Mouse (Mus musculus) lung, embryonic 15.5 days (tissue): ENCODE data around the gene Rab19. TPM values are rescaled to one million over a fixed set of nuclear protein-coding genes. Genes with fewer than 3 reads are reported as not detected.
"Not testable (repeated sequence)": the region's sequence is repeated elsewhere in the genome, so short reads cannot be mapped to it uniquely, and the experiment has no call there.

ENCODE experiments used
- ATAC-seq: fragments of 200-750 bp; cut with Nextera tagmentation; 2 replicates; pipeline ENCODE4 v1.8.0; 2017; ENCODE audit warnings: moderate number of reproducible peaks, borderline replicate concordance; ENCODE audit not compliant: low FRiP score, low TSS enrichment; ENCODE audit errors: extremely low read depth
- H3K27ac ChIP-seq: fragments of 300-500 bp; sonication (generic); 2 replicates; pipeline ENCODE4 v1.5.1; 2015; ENCODE audit warnings: moderate library complexity, mild to moderate bottlenecking, inconsistent platforms
- H3K27me3 ChIP-seq: fragments of 300-500 bp; sonication (generic); 2 replicates; pipeline ENCODE4 v1.6.1; 2015; ENCODE audit warnings: inconsistent platforms
- H3K36me3 ChIP-seq: fragments of 300-500 bp; sonication (generic); 2 replicates; pipeline ENCODE4 v1.6.1; 2015; ENCODE audit warnings: inconsistent platforms
- H3K4me1 ChIP-seq: fragments of 300-500 bp; sonication (generic); 2 replicates; pipeline ENCODE4 v1.6.1; 2015; ENCODE audit warnings: inconsistent platforms
- H3K4me2 ChIP-seq: fragments of 300-500 bp; sonication (generic); 2 replicates; pipeline ENCODE4 v1.6.1; 2015; ENCODE audit warnings: inconsistent platforms, mild to moderate bottlenecking, moderate library complexity
- H3K4me3 ChIP-seq: fragments of 300-500 bp; sonication (generic); 2 replicates; pipeline ENCODE4 v1.5.1; 2015; ENCODE audit warnings: mild to moderate bottlenecking, inconsistent platforms
- H3K9ac ChIP-seq: fragments of 300-500 bp; sonication (generic); 2 replicates; pipeline ENCODE4 v1.6.1; 2015; ENCODE audit warnings: inconsistent platforms
- H3K9me3 ChIP-seq: fragments of 300-500 bp; sonication (generic); 2 replicates; pipeline ENCODE4 v1.6.1; 2016; ENCODE audit warnings: inconsistent platforms
- WGBS: fragments of 180-500 bp; shearing (Covaris S2); methylation state at CpG from one replicate; pipeline ENCODE4 v1.1.7; 2015; 5-methylcytosine and 5-hydroxymethylcytosine counted together
- polyA plus RNA-seq: library from polyadenylated mRNA; unstranded; fragments of >200 nt; fragmentation: Nextera tagmentation; extraction: Ambion mirVana; gene quantifications from 2 replicates; pipeline ENCODE4 v1.2.1, GENCODE M21; 2015

Gene Rab19
- polyA plus RNA-seq, 1 experiment from 2014 or later: 6.3 TPM

DNA sequence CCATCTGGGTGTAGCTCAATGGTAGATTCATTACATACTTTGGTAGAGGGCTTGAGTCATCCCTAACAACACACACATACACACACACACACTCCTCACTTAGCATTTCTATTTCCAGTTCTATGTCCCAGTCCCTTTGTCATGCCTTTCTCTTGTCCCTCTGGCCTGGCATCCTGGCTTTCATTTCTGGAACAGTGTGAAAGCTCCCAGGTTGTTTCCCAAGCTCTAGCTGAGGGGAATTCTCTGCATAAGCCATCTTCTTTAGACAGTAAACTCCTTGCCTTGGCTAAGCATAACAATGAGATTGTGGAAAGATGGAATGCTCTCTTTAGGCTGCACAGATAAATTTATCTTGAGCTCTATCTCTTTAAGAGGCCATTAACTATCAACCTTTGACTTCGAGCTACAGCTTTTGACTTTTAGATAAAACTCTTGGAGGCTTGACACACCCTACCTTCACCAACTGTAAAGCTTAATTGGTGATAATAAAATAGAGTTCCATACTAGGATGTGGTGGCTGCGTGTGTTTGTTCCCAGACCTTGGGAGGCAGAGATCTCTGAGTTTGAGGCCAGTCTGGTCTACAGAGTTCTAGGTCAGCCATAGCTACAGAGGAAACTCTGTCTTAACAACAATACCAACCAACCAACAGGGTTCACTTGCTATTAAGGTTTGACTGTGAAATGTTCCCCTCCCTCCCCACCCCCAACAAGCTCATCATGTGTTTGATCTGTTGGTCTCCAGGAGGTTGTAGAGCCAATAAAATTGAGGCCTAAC is 53.3 kb downstream of the Rab19 start:
- Histone ChIP-seq H3K27me3 (no peaks in the 10 kb centered on the region), H3K27ac (no peak overlapping the region), H3K4me1 (no peaks in the 10 kb centered on the region), H3K9ac (no peak overlapping the region), H3K4me3 (no peak overlapping the region), H3K36me3 (no peaks in the 10 kb centered on the region), H3K4me2 (no peak overlapping the region), H3K9me3 (no peaks in the 10 kb centered on the region)
- no peak for ATAC-seq
- WGBS: 52% methylated on average over 2 of the region's 2 CpGs

DNA sequence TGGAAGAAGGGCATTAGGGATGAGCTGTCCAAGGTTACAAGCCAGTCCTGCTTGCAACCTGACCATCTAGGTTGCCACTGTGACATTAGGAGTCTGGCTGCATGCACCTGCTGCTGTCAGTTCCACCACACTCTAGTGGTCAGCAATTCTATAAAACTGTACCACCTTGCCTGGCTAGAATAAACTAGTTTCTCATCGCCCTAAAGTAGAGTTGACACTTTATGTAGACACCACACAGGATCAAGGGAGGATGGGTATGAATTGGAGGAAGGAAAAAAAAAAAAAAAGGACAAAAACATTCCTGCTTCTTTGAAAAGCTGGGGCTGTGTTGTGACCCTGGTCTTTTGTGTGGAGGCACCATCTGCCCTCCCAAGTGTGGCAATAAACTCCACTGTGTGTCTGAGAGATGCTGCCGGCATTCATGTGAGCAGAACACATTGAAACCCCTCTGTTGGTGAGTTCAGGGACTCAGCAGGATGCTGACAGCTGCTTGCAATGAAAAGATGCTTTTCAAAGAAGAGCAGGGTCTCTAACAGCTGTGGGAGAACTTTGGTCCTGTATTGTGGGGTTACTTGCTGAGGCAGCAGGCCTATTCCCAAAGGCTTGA is 54.0 kb downstream of the Rab19 start:
- H3K36me3 ChIP-seq: no peaks in the 10 kb centered on the region
- ATAC-seq: no peak
- H3K27me3 ChIP-seq: no peaks in the 10 kb centered on the region
- H3K4me1 ChIP-seq: no peaks in the 10 kb centered on the region
- WGBS: 66% methylated on average over 2 of the region's 2 CpGs
- H3K4me3 ChIP-seq: no peak overlapping the region
- no peak overlapping the region for H3K4me2 ChIP-seq
- no peak overlapping the region for H3K9ac ChIP-seq
- no peak overlapping the region for H3K27ac ChIP-seq
- no peaks in the 10 kb centered on the region for H3K9me3 ChIP-seq

DNA sequence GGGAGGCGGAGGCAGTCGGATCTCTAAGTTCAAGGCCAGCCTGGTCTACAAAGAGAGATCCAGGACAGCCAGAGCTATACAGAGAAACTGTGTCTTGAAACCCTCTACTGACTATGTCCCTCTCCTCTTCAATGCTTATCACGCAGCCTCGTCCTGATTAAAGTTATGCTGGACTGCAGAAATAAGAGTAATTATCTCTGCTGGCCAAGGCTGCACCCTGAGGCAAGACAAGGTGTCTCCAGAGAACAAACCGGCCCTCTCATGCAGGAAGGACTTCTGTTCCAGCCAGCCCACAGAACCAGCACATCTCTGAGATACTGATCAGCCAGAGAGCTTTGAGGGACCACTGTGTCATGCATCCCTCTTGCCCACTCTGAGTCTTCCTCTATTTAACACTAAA is 54.9 kb downstream of the Rab19 start:
- Histone ChIP-seq H3K36me3 (no peaks in the 10 kb centered on the region), H3K4me1 (no peaks in the 10 kb centered on the region), H3K9ac (no peak overlapping the region), H3K27ac (no peak overlapping the region), H3K4me3 (no peak overlapping the region), H3K4me2 (no peak overlapping the region), H3K27me3 (no peaks in the 10 kb centered on the region), H3K9me3 (no peaks in the 10 kb centered on the region)
- WGBS: 80% methylated on average over 5 of the region's 5 CpGs
- ATAC-seq: no peak

DNA sequence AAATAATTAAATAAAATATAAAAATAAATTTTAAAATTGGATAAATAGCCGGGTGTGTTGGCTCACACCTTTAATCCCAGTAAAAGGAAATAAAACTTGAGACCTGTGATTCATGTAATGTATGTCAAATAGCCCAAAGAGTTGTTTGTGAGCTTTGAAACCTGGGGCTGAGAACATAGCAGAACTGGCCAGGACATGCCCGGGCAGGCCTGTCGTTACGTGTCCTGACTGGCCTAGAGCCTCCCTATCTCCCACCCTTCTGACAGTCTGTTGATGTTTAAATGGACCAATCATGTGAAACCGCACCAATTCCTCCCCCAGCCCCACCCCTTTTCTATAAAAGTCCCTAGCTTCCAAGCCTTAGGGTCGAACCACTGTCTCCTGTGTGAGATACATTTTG is 56.5 kb downstream of the Rab19 start:
- not testable (repeated sequence) for H3K9ac ChIP-seq, H3K9me3 ChIP-seq, H3K27me3 ChIP-seq, H3K4me2 ChIP-seq, H3K4me3 ChIP-seq, H3K36me3 ChIP-seq, H3K4me1 ChIP-seq, H3K27ac ChIP-seq, ATAC-seq
- WGBS: 82% methylated on average over 6 of the region's 6 CpGs

Other genes with a start within 250 kb of the Rab19 start
- 5.8 and 6.8 TPM in 2 replicates for gene Kdm7a, start 174.4 kb upstream of the Rab19 start, polyA plus RNA-seq
- gene Slc37a3, start 3.5 kb upstream of the Rab19 start, polyA plus RNA-seq: 39.3 and 41.5 TPM in 2 replicates
- 66.5 and 68.5 TPM in 2 replicates for gene Mkrn1, start 39.3 kb downstream of the Rab19 start, polyA plus RNA-seq
- gene Dennd2a, start 176.7 kb downstream of the Rab19 start, polyA plus RNA-seq: 20.5 and 20.8 TPM in 2 replicates
- 26.6 and 28.5 TPM in 2 replicates for gene Adck2, start 192.7 kb downstream of the Rab19 start, polyA plus RNA-seq
- gene Gm42420, start 204.6 kb downstream of the Rab19 start, polyA plus RNA-seq: 0.85 TPM in 1 of 2 replicates, not detected in the other
- 319 and 328 TPM in 2 replicates for gene Ndufb2, start 211.4 kb downstream of the Rab19 start, polyA plus RNA-seq